Mouse (Mus musculus): ENCODE data around the gene Ifi207. TPM values are rescaled to one million over a fixed set of nuclear protein-coding genes. Genes with fewer than 3 reads are reported as not detected.
"Not testable (repeated sequence)": the region's sequence is repeated elsewhere in the genome, so short reads cannot be mapped to it uniquely, and the experiment has no call there.

The Ifi207 gene
- 11.6 and 12.2 TPM in 2 replicates for polyA plus RNA-seq (2012; rRNA removed)

DNA sequence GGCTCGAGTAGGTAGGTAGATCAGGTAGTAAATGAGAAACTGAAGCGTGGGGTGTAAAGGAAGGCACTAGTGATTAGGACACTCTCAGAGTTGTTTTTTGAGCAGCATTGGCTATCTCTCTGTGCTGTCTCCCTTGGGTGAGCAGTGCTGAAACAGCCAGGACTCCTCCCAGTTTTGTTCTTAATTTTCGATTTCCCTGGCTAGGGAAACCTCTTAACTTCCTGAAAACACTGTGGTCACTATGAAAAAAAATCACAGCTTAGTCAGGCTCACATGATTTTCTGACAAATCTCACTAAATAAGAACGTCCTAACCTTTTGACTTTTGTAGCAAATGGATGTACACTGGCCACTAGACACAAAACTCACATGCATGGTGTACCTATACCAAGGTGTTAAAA, at the start of gene Ifi207:
Ifi207 (minus strand) TSS at position 92 of the 400 bp plus-strand sequence.
- DNase-seq (ENCODE audit: low read depth) = peak; percentile 1

DNA sequence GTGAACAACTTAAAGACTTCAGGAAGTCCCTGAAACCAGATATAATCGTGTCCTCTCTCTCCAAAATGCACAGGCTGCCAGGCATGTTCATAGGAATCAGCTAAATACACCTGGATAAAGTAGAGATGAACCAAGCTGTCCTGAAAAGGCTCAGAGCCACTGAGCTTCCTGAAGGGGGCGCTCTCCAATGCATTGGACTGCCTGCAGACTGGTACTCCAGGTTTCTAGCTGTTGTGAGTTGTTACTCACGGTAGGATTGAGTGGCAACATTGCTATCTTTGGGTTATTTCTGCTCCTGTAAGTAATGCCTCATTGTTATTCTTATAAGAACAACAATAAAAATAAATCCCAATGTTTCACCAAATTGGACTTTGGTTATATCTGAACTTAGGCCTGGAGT, 31.9 kb upstream of the Ifi207 start:
- DNase-seq (ENCODE audit: low read depth) = not testable (repeated sequence)

DNA sequence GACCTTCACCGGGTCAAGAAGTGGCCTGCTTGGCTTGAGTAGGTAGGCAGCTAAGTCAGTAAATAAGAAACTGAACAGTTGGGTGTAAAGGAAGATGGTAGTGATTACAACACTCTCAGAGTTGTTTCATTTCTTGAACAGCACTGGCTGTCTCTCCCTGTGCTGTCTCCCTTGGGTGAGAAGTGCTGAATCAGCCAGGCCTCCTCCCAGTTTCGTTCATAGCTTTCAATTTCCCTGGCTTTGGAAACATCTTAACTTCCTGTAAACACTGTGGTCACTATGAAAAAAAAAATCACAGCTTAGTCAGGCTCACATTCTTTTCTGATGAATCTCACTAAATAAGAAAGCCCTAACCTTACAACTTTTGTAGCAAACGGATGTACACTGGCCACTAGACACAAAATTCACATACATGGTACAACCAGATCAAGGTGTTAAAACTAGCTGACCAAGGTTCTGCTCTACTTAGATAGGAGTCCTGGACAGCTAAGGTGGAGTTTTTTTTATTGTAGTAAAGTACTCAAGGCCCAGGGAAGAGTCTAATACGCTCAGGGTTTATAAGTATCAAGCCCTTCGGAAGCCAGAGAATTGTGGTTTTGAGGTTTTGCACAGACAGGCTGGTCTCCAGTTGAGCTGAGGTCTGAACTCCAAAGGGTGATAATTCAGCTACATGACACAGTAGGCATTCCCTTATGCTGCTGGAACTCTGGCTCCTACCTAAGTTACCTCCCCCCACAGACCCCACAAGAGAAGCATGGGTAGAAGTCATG, 25.5 kb upstream of the Ifi207 start, which contains the start of gene Ifi204:
Ifi204 (minus strand) TSS at position 96 of the 770 bp plus-strand sequence.
- not testable (repeated sequence) for DNase-seq (ENCODE audit: low read depth)

DNA sequence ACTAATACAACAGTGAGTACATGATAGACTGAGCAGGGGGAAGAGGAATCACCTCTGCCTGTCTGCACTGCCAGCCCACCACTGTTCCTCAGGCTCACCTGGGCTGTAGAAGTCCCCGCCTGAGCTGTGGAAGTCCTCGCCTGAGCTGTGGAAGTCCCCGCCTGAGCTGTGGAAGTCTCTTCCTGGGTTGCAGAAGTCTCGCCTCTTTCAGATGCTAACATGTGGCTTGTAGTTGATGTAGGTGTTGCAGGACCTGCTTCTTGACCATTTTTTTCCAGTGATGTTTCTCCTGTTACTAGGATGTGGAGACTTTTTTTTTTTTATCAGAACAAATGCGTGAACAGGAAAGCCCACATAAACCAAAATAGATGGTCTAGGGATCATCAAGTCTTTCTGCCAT, 18.5 kb upstream of the Ifi207 start:
- DNase-seq (ENCODE audit: low read depth) = not testable (repeated sequence)

DNA sequence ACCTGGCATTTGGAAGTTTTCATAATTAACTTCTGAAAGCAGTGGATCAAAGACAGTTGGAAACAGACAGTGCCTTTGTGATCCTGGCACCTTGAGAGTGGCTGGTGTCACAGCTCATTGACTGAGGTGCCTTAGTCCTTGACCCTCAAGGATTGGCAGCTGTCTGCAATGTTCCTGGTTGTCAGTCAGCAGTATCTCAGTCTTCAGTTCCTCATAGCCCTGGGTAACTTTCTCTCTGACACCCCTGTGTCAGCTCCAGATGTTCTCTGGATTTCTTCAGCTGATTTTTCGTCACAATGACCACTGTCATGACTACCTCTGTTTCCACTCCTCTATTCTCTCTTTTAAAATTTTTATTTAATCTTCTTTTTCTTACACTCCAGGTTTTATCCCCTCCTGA, 715 bp upstream of the Ifi207 start:
- DNase-seq (ENCODE audit: low read depth) = no peak

DNA sequence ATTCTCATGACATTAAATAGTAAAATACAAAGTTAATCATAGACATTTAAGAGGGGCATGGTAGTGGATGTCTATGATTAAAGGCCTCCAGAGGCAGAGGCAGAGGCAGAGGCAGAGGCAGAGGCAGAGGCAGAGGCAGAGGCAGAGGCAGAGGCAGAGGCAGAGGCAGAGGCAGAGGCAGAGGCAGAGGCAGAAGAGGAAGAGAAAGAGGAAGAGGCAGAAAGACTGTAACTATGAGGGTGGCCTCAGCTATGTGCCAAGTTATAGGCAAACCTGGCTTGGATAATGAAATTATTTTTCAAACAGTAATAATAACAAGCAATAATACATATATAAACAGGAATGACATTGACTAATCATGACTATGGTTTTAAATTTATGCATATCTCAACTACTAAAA, 1.0 kb downstream of the Ifi207 start:
- no peak for DNase-seq (ENCODE audit: low read depth)

DNA sequence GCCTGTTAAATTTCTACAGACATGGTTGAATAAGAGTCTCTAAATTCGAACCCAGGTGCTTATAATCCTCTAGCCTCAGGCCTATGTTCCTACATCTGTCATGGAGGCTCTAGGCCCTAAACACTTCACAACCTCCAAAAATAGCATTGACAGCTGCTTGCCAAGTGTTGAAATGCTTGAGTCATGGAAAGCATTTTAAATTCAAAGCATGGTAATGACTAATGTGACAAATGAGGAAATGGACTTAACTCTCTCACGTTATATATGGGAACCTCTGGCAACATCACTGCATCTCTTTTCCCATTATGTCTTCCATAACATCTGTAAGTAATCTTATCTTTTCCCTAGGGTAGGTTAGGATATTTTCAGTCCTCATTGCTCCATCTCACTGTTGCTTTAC, 4.6 kb downstream of the Ifi207 start:
- DNase-seq (ENCODE audit: low read depth) = no peak

DNA sequence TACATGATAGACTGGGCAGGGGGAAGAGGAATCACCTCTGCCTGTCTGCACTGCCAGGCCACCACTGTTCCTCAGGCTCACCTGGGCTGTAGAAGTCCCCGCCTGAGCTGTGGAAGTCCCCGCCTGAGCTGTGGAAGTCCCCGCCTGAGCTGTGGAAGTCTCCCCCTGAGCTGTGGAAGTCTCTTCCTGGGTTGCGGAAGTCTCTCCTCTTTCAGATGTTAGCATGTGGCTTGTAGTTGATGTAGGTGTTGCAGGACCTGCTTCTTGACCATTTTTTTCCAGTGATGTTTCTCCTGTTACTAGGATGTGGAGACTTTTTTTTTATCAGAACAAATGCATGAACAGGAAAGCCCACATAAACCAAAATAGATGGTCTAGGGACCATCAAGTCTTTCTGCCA, 6.5 kb downstream of the Ifi207 start:
- DNase-seq (ENCODE audit: low read depth) = not testable (repeated sequence)

DNA sequence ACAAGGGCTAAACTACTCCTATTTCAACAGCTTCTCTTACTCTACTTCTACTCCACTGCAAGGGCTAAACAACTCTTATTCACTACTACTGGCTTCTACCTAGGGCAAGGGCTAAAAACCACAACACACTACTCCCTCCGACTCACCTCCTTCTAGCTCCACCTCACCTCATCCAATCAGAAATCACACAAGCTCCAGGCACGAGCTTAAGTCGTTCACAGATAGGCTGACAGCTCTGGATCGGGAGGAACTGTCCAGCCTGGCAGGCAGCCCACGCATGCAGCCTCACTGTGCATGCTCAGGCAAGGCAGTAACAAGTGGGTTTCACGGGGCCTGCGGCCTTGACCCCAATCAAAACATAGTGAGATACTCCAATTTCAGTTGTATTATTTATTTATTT, 8.3 kb downstream of the Ifi207 start:
- DNase-seq (ENCODE audit: low read depth) = no peak

DNA sequence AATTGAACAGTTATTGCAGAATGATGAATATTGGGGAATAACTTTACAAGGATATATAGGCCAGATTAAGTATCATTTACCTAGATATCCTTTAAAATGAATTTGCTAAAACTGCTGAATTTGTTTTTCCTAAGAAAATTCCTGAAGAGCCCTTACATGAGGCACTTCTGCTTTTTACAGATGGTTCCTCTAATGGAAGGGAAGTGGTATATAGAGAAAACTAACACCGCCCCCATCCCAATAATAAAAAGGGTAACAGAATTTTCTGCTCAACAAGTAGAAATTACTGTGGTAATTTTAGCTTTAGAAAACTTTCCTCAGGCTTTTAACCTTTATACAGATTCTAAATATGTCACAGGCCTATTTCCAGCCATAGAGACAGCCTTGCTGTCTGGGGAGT, 47.3 kb downstream of the Ifi207 start:
- DNase-seq (ENCODE audit: low read depth) = no peak

DNA sequence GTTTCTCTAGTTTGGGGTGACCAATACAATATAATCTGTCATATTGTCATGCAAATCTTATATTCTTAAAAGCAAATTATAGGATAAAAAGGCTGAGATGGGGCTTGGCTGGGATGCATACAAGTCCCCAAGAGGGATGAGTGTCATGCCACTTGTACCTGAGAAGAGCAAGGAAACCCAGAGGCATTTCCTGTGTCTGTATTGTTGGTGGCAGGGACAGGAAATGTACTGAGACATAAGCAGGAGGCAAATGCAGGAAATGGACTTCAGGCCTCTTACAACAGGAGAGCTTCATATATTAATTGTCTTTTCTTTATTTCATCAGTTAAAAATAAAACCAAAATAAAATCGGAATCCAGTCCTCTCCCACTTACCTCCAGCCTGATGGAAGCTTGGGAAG, 62.9 kb downstream of the Ifi207 start:
- not testable (repeated sequence) for DNase-seq (ENCODE audit: low read depth)

DNA sequence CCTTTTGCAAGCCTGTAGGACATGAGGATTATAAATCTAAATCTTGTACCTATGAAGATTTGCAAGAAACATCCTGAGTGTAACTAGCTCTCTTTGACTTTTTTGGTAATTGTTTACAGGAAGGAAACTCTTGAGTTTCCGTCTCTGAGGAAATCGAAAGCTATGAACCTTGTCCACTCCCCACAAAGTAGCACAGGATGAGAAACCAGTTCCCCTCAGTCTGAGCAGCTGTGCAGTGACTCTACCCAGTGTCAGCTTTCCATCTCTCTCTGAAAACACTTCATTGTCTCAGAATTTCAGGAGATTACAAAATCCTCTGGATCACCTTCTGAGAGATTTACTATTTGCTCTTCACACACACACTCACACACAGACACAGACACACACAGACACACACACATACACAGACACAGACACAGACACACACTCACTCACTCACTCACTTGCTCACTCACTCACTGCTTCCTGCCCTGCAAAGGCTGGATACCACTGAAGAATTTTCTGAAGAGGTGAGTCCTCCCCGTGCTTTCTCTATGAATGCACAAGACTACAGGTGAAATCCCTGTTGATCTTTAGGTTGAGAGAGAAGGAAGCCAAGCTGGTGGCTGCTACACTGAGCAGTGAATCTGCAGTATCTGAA, 68.0 kb downstream of the Ifi207 start, which contains the start of gene Ifi208:
Ifi208 (plus strand) TSS at position 218 of the 640 bp plus-strand sequence.
- DNase-seq (ENCODE audit: low read depth) = not testable (repeated sequence)

Other genes with a start within 250 kb of the Ifi207 start
- gene Ifi214, start 205.8 kb downstream of the Ifi207 start, polyA plus RNA-seq (2012; rRNA removed) = not detected in 2 replicates
- gene Ifi213, start 142.5 kb downstream of the Ifi207 start, polyA plus RNA-seq (2012; rRNA removed) = 0.76 and 1.2 TPM in 2 replicates
- gene Ifi209, start 110.8 kb downstream of the Ifi207 start, polyA plus RNA-seq (2012; rRNA removed) = 0.27 and 0.34 TPM in 2 replicates
- 0.48 and 1.1 TPM in 2 replicates for gene Ifi208, start 68.1 kb downstream of the Ifi207 start, polyA plus RNA-seq (2012; rRNA removed)
- gene Ifi204, start 25.2 kb upstream of the Ifi207 start, polyA plus RNA-seq (2012; rRNA removed) = 1.9 and 2.1 TPM in 2 replicates
- gene Ifi211, start 171.3 kb upstream of the Ifi207 start, polyA plus RNA-seq (2012; rRNA removed) = 0.84 and 1.5 TPM in 2 replicates
- gene Mndal, start 200.7 kb upstream of the Ifi207 start, polyA plus RNA-seq (2012; rRNA removed) = 2.8 and 2.9 TPM in 2 replicates
- 5.5 and 7.7 TPM in 2 replicates for gene Ifi203, start 200.9 kb upstream of the Ifi207 start, polyA plus RNA-seq (2012; rRNA removed)
- 0.34 TPM in 1 of 2 replicates, not detected in the other for gene Ifi202b, start 241.0 kb upstream of the Ifi207 start, polyA plus RNA-seq (2012; rRNA removed)

All from gonadal fat pad, adult 2 months (tissue).